Mouse (Mus musculus) ovary, postnatal 14 days (tissue): ENCODE results near the gene Nyap1.
"Not testable (repeated sequence)": the region's sequence is repeated elsewhere in the genome, so short reads cannot be mapped to it uniquely, and the experiment has no call there.

Source experiments
- DNase-seq: peaks from one replicate; pipeline ENCODE4 v3.0.0; 2022; ENCODE audit warnings: low spot score

Gene Nyap1

DNA sequence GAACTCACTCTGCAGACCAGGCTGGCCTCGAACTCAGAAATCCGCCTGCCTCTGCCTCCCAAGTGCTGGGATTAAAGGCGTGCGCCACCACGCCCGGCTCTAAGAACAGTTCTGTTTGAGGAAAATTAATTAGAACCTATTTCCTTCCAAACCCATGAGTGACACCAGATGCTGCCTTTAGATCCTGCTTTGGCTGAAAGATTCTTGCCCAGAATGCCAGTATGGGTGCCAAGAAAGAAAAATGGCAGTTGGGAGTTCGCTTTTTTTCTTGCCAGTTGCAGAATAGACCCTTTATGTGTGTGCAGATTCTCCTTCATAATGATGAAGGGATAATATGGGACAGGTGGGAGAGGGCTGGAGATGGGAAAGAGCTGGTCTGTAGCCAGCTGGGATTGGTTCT, 2.8 kb upstream of the Nyap1 start:
- no peak for DNase-seq

DNA sequence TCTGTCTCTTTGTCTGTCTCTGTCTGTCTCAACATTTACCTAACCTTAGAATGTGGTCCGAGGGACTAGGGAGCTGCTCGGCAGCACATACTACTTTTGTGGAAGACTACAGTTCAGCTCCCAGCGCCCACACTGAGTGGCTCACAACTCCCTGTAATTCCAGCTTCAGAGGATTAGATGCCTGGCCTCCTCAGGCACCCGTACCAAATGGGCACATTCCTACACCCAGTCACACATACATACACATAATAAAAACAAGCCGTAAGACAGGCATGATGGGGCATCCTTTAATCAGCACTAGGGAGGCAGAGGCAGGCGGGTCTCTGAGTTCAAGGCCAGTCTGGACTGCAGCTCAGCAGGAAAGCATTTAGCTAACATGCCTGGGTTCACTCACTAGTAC, 1.4 kb upstream of the Nyap1 start:
- DNase-seq, result no peak

DNA sequence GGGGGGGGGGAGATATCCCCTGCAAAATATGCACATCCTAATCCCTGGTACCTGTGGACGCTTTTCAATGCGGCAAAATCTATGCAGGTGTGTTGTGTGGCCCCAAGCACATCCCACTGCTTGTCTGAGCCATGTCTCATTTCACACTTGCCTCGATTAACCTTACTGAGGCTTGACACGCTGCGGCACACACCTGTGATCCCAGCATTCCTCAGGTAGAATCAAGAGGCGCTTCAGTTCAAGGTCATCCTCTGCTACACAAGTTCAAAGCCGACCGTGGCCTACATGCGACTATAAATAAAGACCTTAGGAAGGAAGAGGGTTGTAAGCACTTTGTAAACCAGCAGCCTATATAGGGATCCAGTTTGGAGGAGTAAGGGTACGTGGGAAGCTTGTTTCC, 641 bp upstream of the Nyap1 start:
- DNase-seq, result no peak

DNA sequence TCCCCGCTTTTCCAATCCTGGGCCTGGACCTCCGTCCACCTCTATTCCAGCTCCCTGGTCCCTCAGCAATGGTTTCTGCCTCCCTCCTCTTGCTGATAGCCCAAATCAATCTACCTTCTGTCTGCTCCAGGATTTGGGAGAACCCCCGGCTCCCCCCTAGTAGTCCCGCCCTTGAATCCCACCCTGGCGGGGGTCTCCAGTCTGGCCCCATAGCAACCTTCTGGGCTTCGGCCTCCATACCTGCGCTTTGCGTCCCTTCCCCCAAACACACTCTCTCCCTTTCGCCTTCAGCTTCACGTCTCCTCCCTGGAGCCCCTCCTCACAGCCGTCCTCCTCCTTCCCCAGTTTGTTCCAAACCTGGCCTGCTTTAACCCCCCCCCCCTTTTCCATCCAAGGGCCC, 901 bp downstream of the Nyap1 start:
- no peak for DNase-seq

DNA sequence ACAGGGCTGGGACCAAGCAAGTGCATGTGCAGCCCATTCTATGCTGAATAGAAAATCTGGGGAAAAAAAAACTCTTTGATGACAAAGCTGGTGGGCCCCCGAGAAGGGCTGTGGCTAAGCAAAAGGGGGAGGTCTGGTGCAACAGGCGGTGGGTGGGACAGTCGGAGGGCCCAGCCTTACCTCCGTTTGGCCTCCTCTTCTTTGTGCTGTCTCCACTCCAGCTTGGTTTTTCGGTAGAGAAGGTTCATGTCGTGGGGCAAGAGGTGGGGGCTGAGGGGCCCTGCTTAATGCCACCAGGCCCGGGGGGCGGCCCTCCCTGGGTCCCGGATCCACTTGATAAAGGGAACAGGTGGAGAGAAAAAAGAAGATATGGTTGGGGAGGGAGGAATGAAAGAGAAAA, 1.9 kb downstream of the Nyap1 start:
- DNase-seq, result no peak

- no peak for DNase-seq
These were observed 2.9 kb downstream of the Nyap1 start for GRCm38 (mm10) chr5:137738516-137738915.

- DNase-seq, result no peak
These were observed 3.9 kb downstream of the Nyap1 start for GRCm38 (mm10) chr5:137737400-137737940.

DNA sequence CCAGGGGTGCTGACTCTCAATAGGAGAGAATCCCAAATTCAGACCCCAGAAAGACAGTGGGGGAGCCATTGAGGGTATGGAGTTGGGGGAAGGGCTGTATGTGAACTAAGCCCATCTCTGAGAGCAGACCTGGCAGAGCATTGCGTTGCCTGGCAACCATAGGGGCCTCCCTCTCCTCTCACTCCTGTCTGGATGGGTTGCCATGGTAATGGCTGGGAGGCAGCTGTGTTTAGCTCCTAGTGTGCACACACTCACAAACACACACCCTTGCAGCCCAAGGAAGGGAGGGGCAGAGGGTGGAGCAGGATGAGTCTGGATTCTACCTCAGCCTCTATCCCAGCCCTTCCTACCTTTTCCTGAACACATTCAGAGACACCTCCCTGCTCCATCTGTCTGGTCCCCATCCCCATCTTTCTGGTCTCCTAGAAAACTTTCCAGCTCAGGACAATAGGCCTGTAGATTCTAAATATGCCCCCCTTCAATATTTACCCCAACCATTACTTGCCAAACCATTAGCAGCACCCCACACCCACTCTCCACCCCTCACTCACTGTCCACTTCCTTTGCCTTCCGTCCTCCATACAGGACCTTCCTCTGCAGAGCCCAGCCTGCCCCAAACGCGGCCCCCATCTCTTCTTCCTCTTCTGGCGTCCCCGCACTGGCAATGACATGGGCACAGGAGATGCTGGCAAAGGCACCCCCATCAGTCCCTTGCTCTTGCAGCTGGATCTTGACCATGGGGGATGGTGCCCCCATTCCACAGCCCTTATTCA, 6.9 kb downstream of the Nyap1 start:
- no peak for DNase-seq

GRCm38 (mm10) chr5:137733638-137734288, 7.6 kb downstream of the Nyap1 start:
- DNase-seq, result no peak

GRCm38 (mm10) chr5:137726767-137727166, 14.6 kb downstream of the Nyap1 start:
- DNase-seq, result no peak

DNA sequence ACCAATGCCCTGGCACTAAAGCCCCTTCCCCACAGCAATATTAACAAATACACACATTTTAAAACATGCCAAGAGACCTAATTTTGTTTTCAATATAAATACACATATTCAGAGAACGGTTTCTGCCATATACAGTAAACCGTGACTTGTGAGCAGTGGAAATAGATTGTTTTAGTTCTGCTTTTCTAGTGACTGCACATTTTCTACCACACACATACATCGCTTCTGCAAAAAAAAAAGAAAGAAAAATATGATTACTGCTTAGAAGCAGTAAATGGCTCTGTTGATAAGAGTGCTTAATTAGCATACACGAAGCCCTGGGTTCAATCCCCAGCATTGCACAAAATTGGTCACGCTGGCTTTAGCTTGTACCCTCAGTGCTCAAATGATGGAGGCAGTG, 17.6 kb downstream of the Nyap1 start:
- DNase-seq, result no peak

- DNase-seq, result not testable (repeated sequence)
These were observed 20.7 kb downstream of the Nyap1 start for GRCm38 (mm10) chr5:137720558-137721164.

DNA sequence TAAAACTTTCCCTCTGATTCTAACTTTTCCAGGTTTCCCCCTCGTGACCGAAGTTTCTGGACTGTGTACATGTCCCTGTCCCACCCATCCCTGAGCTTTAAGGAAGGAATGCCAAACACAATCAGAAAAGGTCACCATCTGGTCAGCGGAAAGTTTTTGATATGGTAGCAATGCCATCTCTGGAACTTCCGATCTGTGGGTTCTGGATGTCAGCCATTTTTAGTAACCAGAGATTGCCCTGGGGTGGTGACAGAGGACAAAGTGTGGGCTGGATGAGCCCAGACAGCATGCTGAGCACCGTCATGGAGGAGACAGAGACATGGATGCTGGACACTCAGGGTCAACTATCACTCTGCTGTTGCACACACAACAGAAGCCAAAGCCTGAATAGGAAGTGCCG, 22.3 kb downstream of the Nyap1 start:
- no peak for DNase-seq

- DNase-seq, result no peak
These were observed 23.2 kb downstream of the Nyap1 start for GRCm38 (mm10) chr5:137718020-137718790.

GRCm38 (mm10) chr5:137715685-137716084, 25.7 kb downstream of the Nyap1 start:
- no peak for DNase-seq

GRCm38 (mm10) chr5:137713454-137713853, 28.0 kb downstream of the Nyap1 start:
- no peak for DNase-seq

DNA sequence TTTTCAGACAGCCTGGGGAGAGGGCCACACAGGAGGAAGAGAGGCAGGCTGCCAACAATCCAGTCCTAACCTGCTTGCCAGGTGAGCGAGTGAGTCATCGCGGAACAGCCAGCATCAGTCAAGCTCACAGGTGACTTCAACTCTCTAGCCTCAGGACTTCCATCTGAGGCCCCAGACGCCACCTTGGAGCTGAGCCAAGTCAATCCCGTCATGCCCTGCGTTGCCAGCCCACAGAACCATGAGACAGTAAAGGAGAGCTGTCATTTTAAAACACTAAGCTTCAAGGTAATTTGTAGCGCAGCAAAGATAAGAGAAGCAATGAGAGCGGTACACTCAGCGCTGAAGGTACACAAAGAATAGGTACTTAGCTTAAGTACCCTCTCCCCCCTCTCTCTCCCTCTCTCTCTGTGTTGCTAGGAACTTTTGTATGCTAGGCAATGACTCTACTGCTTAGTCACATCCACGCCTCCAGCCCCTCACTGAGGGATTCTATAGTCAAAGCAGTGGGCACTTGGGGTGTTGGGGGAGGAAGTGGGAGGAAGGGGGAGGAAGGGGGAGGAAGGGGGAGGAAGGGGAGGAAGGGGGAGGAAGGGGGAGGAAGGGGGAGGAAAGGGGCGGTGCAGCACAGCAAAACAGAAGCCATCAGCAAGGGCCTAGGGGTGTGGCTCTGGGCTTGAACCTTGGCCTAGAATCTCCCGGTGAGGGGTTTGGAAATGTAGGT, 34.3 kb downstream of the Nyap1 start:
- DNase-seq, result peak; percentile 60

GRCm38 (mm10) chr5:137705242-137705641, 36.2 kb downstream of the Nyap1 start:
- DNase-seq, result no peak

DNA sequence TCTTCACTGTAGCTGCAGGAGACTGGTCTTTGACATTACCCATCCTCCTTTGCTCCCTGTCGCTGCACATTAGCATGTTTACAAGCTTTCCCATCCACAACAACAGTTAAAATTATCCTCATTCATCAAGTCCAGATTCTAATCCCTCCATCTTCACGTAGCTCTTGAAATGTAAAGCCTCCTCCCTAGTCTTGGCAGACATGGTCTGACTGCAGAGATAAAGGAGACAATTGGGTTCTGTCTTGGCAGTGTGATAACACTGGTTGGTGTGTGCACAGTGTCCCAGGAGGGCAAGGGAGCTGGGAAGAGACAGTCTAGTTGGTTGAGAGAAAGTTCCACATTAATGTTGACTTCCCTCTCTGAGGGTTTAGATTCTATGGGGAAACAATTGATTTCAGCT, 41.6 kb downstream of the Nyap1 start:
- no peak for DNase-seq

DNA sequence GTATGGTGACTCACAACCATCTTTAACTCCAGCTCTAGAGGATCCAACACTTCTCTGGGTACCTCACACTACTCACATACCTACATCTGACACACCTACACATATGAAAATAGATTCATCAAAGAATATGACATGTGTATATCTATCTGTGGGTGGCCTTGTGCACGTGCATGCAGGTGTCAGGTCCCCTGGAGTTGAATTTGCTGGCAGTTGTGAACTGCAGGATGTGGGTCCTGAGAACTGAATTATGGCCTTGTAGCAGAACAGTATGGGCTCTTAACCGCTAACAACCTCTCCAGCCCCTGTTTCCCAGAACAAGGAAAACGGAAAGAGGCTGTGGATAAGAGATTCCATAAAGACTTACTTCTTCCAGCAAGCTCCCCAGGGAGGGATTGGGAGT, 42.3 kb downstream of the Nyap1 start:
- no peak for DNase-seq

GRCm38 (mm10) chr5:137695930-137696329, 45.5 kb downstream of the Nyap1 start:
- DNase-seq, result no peak

- DNase-seq, result no peak
These were observed 46.6 kb downstream of the Nyap1 start for GRCm38 (mm10) chr5:137694796-137695195.
